Mouse (Mus musculus) layer of hippocampus, adult 2 months (tissue): ENCODE data around the gene Rad9a. TPM values are rescaled to one million over a fixed set of nuclear protein-coding genes. Genes with fewer than 3 reads are reported as not detected.
A peak's percentile ranks its signal among the peaks of the same experiment; 100 is the strongest.

Experiments
- DNase-seq, 2 experiments: peaks; one replicate each; pipeline ENCODE4 v3.0.0; 2022; ENCODE audit warnings: low spot score in 2 of 2
- H3K27ac ChIP-seq: fragments of 200-600 bp; 2 replicates; pipeline ENCODE4 v1.8.1; 2022
- H3K4me3 ChIP-seq: fragments of 200-600 bp; 2 replicates; pipeline ENCODE4 v1.8.1; 2022; ENCODE audit warnings: mild to moderate bottlenecking
- CTCF ChIP-seq: fragments of 200-600 bp; conservative IDR thresholded peaks from 2 replicates; pipeline ENCODE4 v1.8.1; 2022; ENCODE audit warnings: antibody characterized with exemption, mild to moderate bottlenecking, moderate library complexity
- total RNA-seq, 2 experiments: library from RNA; stranded (reverse); gene quantifications; 2 replicates each; pipeline ENCODE4 v1.2.3; 2021

Gene Rad9a
- total RNA-seq, 2 experiments from 2014 or later, result 8.1 to 8.7 TPM

GRCm38 (mm10) chr19:4163543-4163887 is 37.9 kb downstream of the Rad9a start:
- DNase-seq, result no peak
- no peak for TF ChIP-seq CTCF
- Histone ChIP-seq H3K27ac (peak overlapping the region; percentile 88), H3K4me3 (peak overlapping the region; percentile 96)

- Histone ChIP-seq H3K4me3 (peak within 1 kb of the TSS; percentile 96), H3K27ac (peak within 1 kb of the TSS; percentile 88)
- TF ChIP-seq CTCF, result no peak
- DNase-seq, result peak; percentile 97 to 98
Measured at GRCm38 (mm10) chr19:4162646-4163542, 38.6 kb downstream of the Rad9a start, which contains the start of gene Rps6kb2. Gene Rps6kb2 (minus strand): TSS chr19:4163354.

- no peak for DNase-seq
- TF ChIP-seq CTCF, result no peak
- no peak overlapping the region for H3K4me3 ChIP-seq
- H3K27ac ChIP-seq, result no peak overlapping the region
Measured at GRCm38 (mm10) chr19:4159049-4159448, 42.4 kb downstream of the Rad9a start.

- DNase-seq, result no peak
- Histone ChIP-seq H3K4me3 (no peak overlapping the region), H3K27ac (no peak overlapping the region)
- TF ChIP-seq CTCF, result no peak
Measured at GRCm38 (mm10) chr19:4156771-4157170, 44.7 kb downstream of the Rad9a start.

GRCm38 (mm10) chr19:4156073-4156579 is 45.3 kb downstream of the Rad9a start:
- H3K27ac ChIP-seq, result peak overlapping the region; percentile 23; the same call in 1 of the 2 replicates
- H3K4me3 ChIP-seq, result no peak overlapping the region
- DNase-seq, result no peak
- no peak for TF ChIP-seq CTCF

- peak overlapping the region; percentile 32 for H3K27ac ChIP-seq
- no peak overlapping the region for H3K4me3 ChIP-seq
- no peak for TF ChIP-seq CTCF
- DNase-seq, result no peak
Measured at GRCm38 (mm10) chr19:4155223-4156072, 46.0 kb downstream of the Rad9a start.

GRCm38 (mm10) chr19:4154437-4155222 is 46.8 kb downstream of the Rad9a start:
- Histone ChIP-seq H3K4me3 (no peak overlapping the region), H3K27ac (peak overlapping the region; percentile 32)
- no peak for TF ChIP-seq CTCF
- no peak for DNase-seq

- no peak for DNase-seq
- Histone ChIP-seq H3K27ac (peak within 1 kb of the TSS; percentile 48), H3K4me3 (no peak within 1 kb of the TSS)
- no peak for TF ChIP-seq CTCF
Measured at GRCm38 (mm10) chr19:4153232-4153654, 48.2 kb downstream of the Rad9a start, which contains the start of gene Ptprcap. Gene Ptprcap (plus strand): TSS chr19:4153604.

GRCm38 (mm10) chr19:4152445-4153231 is 48.8 kb downstream of the Rad9a start:
- TF ChIP-seq CTCF, result no peak
- DNase-seq, result no peak
- no peak overlapping the region for H3K4me3 ChIP-seq
- peak overlapping the region; percentile 48; the same call in 1 of the 2 replicates for H3K27ac ChIP-seq

GRCm38 (mm10) chr19:4151898-4152297 is 49.6 kb downstream of the Rad9a start:
- no peak for TF ChIP-seq CTCF
- DNase-seq, result no peak
- no peak overlapping the region for H3K27ac ChIP-seq
- H3K4me3 ChIP-seq, result no peak overlapping the region

GRCm38 (mm10) chr19:4151488-4151860 is 50.0 kb downstream of the Rad9a start:
- no peak for DNase-seq
- TF ChIP-seq CTCF, result no peak
- Histone ChIP-seq H3K4me3 (no peak overlapping the region), H3K27ac (no peak overlapping the region)
